Mouse (Mus musculus): ENCODE results near the gene Rpa1. TPM values are rescaled to one million over a fixed set of nuclear protein-coding genes. Genes with fewer than 3 reads are reported as not detected.

Rpa1 gene
- polyA plus RNA-seq, 1 experiment, result 76.4 TPM

DNA sequence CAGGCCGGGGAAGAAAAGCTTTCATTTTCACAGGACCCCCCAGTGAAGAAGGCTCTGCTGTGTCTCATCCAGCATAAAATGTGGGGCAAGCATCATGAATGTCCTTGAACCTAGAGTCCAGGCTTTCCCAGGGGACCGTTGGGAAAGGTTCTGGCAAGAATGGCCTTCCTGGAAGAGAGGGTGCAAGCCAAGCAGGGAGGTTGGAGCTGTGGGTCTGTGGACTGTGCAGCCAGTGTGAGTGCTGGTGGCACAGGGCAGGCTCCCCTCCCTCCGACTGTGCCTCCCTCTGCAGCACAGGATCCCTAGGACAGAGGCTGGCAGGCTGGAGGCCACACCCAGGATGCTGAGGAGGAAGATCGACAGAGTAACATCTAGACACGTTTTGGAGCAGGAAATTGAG lies 85.3 kb downstream of the Rpa1 start:
- H3K27ac ChIP-seq (ENCODE audit: control insufficient read depth, insufficient read depth, low read depth, low read length), result no peak overlapping the region
- no peaks in the 10 kb centered on the region; the same call in 1 of the 2 replicates for H3K4me1 ChIP-seq (ENCODE audit: control insufficient read depth, insufficient read depth, low read length)
- no peaks in the 10 kb centered on the region for H3K27me3 ChIP-seq (ENCODE audit: control insufficient read depth, insufficient read depth, low read length)
- H3K36me3 ChIP-seq (ENCODE audit: control insufficient read depth, insufficient read depth, low read length), result no peaks in the 10 kb centered on the region
- H3K4me3 ChIP-seq (ENCODE audit: control insufficient read depth, low read depth, low read length), result no peak overlapping the region
- no peak for TF ChIP-seq POLR2A (IDR thresholded peaks at IDR 0.05; ENCODE audit: control insufficient read depth, low read depth, low read length)
- no peak for TF ChIP-seq CTCF (IDR thresholded peaks at IDR 0.05; ENCODE audit: control insufficient read depth, insufficient read depth, insufficient replicate concordance, low read depth, low read length)

- Histone ChIP-seq H3K4me3 (ENCODE audit: control insufficient read depth, low read depth, low read length) (no peak overlapping the region), H3K27ac (ENCODE audit: control insufficient read depth, insufficient read depth, low read depth, low read length) (no peak overlapping the region), H3K36me3 (ENCODE audit: control insufficient read depth, insufficient read depth, low read length) (no peaks in the 10 kb centered on the region), H3K4me1 (ENCODE audit: control insufficient read depth, insufficient read depth, low read length) (no peaks in the 10 kb centered on the region; the same call in 1 of the 2 replicates), H3K27me3 (ENCODE audit: control insufficient read depth, insufficient read depth, low read length) (no peaks in the 10 kb centered on the region)
- TF ChIP-seq CTCF (IDR thresholded peaks at IDR 0.05; ENCODE audit: control insufficient read depth, insufficient read depth, insufficient replicate concordance, low read depth, low read length) (no peak), POLR2A (IDR thresholded peaks at IDR 0.05; ENCODE audit: control insufficient read depth, low read depth, low read length) (no peak)
Measured at GRCm38 (mm10) chr11:75262181-75262580, 85.9 kb downstream of the Rpa1 start.

GRCm38 (mm10) chr11:75261730-75262129 lies 86.4 kb downstream of the Rpa1 start:
- Histone ChIP-seq H3K27me3 (ENCODE audit: control insufficient read depth, insufficient read depth, low read length) (no peaks in the 10 kb centered on the region), H3K36me3 (ENCODE audit: control insufficient read depth, insufficient read depth, low read length) (no peaks in the 10 kb centered on the region), H3K4me3 (ENCODE audit: control insufficient read depth, low read depth, low read length) (no peak overlapping the region), H3K27ac (ENCODE audit: control insufficient read depth, insufficient read depth, low read depth, low read length) (no peak overlapping the region), H3K4me1 (ENCODE audit: control insufficient read depth, insufficient read depth, low read length) (no peaks in the 10 kb centered on the region; the same call in 1 of the 2 replicates)
- TF ChIP-seq CTCF (IDR thresholded peaks at IDR 0.05; ENCODE audit: control insufficient read depth, insufficient read depth, insufficient replicate concordance, low read depth, low read length) (no peak), POLR2A (IDR thresholded peaks at IDR 0.05; ENCODE audit: control insufficient read depth, low read depth, low read length) (no peak)

DNA sequence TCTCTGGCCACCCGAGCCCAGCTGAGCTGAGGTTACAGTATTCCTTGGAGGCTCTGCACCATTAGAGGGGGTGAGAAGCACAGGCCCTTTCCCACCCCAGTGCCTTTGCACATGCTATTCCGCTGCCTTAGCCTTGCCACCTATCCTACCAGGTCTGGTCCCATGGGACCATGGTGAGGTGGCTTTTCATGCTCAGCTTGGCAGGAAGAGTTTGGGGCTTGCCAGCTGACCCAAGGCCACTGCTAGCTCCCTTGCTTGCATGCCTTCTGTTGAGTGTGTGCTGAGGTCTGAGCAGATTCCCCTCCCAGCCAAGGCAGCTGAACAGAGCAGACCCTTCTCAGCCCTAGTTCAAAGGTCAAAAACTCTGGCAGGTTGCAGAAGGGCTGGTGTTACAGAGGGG lies 87.1 kb downstream of the Rpa1 start:
- H3K27ac ChIP-seq (ENCODE audit: control insufficient read depth, insufficient read depth, low read depth, low read length), result peak overlapping the region; percentile 39; the same call in 1 of the 2 replicates
- no peaks in the 10 kb centered on the region for H3K27me3 ChIP-seq (ENCODE audit: control insufficient read depth, insufficient read depth, low read length)
- no peak overlapping the region for H3K4me3 ChIP-seq (ENCODE audit: control insufficient read depth, low read depth, low read length)
- no peaks in the 10 kb centered on the region for H3K36me3 ChIP-seq (ENCODE audit: control insufficient read depth, insufficient read depth, low read length)
- TF ChIP-seq POLR2A (IDR thresholded peaks at IDR 0.05; ENCODE audit: control insufficient read depth, low read depth, low read length) (no peak), CTCF (IDR thresholded peaks at IDR 0.05; ENCODE audit: control insufficient read depth, insufficient read depth, insufficient replicate concordance, low read depth, low read length) (no peak)
- H3K4me1 ChIP-seq (ENCODE audit: control insufficient read depth, insufficient read depth, low read length), result no peaks in the 10 kb centered on the region; the same call in 1 of the 2 replicates

DNA sequence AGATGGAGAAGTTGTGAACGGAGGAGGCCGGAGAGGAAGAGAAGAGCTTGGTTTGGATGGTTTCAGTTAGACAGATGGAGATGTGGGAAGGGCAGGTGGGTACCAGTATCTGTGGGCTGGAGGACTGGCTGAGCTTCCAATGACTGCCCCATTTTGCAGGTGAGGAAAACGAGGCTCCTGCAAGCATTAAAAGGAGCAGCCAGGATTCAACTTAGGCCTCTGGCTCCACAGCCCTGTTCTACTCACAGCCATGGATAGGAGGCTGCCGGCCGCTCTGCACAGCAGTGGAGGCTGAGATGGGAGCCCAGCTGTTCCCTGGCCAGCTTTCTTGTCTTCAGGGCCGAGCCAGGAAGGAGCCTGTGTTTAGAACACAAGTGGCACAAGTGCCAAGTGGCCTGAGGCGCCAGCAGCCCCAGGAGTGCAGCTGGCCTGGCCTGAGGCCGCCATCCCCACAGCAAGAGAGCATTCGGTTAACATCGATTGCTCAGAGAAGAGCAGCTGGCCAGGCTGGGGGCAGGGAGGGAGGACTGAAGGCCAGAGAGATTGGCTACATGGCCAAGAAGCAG lies 88.0 kb downstream of the Rpa1 start:
- H3K27ac ChIP-seq (ENCODE audit: control insufficient read depth, insufficient read depth, low read depth, low read length), result peak overlapping the region; percentile 39
- no peaks in the 10 kb centered on the region for H3K36me3 ChIP-seq (ENCODE audit: control insufficient read depth, insufficient read depth, low read length)
- TF ChIP-seq CTCF (IDR thresholded peaks at IDR 0.05; ENCODE audit: control insufficient read depth, insufficient read depth, insufficient replicate concordance, low read depth, low read length) (no peak), POLR2A (IDR thresholded peaks at IDR 0.05; ENCODE audit: control insufficient read depth, low read depth, low read length) (no peak)
- no peaks in the 10 kb centered on the region; the same call in 1 of the 2 replicates for H3K4me1 ChIP-seq (ENCODE audit: control insufficient read depth, insufficient read depth, low read length)
- H3K4me3 ChIP-seq (ENCODE audit: control insufficient read depth, low read depth, low read length), result no peak overlapping the region
- no peaks in the 10 kb centered on the region for H3K27me3 ChIP-seq (ENCODE audit: control insufficient read depth, insufficient read depth, low read length)

DNA sequence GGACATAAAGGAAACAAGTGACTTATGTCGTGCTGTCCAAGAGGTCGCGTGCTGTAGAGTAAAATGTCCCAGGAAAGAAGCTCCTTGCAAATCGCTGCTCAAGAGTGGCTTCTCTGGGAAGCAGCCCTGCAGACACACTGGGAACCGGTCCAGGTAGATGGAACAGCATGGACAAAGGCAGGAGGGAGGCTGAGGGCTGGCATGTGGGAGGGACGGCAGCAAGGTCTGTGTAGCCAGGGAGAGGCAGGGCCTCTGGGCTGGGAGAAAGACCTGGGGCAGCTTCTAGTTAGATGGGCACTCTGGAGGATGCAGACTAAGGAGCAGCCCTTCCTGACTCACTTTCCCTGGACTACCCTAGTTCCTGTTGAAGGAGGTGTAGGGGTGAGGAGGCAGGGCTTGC lies 88.7 kb downstream of the Rpa1 start:
- TF ChIP-seq CTCF (IDR thresholded peaks at IDR 0.05; ENCODE audit: control insufficient read depth, insufficient read depth, insufficient replicate concordance, low read depth, low read length) (no peak), POLR2A (IDR thresholded peaks at IDR 0.05; ENCODE audit: control insufficient read depth, low read depth, low read length) (no peak)
- no peaks in the 10 kb centered on the region for H3K36me3 ChIP-seq (ENCODE audit: control insufficient read depth, insufficient read depth, low read length)
- no peaks in the 10 kb centered on the region for H3K27me3 ChIP-seq (ENCODE audit: control insufficient read depth, insufficient read depth, low read length)
- H3K27ac ChIP-seq (ENCODE audit: control insufficient read depth, insufficient read depth, low read depth, low read length), result 0 out of 2 replicates have a peak overlapping the region, but pooled peaks have one; percentile 40
- H3K4me3 ChIP-seq (ENCODE audit: control insufficient read depth, low read depth, low read length), result no peak overlapping the region
- H3K4me1 ChIP-seq (ENCODE audit: control insufficient read depth, insufficient read depth, low read length), result no peaks in the 10 kb centered on the region; the same call in 1 of the 2 replicates

DNA sequence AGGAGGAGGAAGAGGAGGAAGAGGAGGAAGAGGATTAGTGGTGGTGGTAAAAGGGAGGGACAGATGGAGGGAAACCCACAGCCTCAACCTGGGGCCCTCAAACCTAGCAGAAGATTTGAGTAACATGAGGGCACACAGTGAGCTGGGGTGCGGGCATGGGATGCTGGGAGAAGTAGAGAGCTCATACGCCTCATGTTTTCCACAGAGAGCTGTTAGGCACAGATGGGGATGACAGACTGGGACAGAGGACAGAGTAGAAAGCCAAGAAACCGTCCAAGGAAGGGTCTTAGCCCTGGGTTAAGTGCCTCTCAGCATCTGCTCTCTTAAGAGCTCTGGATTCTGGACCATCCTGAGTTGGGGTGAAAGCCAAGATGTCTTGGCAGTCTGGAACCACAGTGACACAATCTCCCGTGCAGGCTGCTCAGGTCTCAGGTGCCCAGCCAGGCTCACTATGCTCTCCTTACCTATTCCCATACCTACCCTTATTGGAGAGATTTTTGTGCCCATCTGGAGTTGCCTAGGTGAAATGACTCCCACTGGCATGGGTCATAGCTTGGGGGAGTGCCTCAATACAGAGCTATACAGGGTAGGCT lies 91.0 kb downstream of the Rpa1 start:
- Histone ChIP-seq H3K4me1 (ENCODE audit: control insufficient read depth, insufficient read depth, low read length) (peaks cover 2% of the 10 kb centered on the region; the same call in 1 of the 2 replicates), H3K27me3 (ENCODE audit: control insufficient read depth, insufficient read depth, low read length) (no peaks in the 10 kb centered on the region), H3K27ac (ENCODE audit: control insufficient read depth, insufficient read depth, low read depth, low read length) (no peak overlapping the region)

More for the DNA sequence above, 91.0 kb downstream of the Rpa1 start:
- TF ChIP-seq CTCF (IDR thresholded peaks at IDR 0.05; ENCODE audit: control insufficient read depth, insufficient read depth, insufficient replicate concordance, low read depth, low read length), result no peak
- no peak for TF ChIP-seq POLR2A (IDR thresholded peaks at IDR 0.05; ENCODE audit: control insufficient read depth, low read depth, low read length)
- Histone ChIP-seq H3K36me3 (ENCODE audit: control insufficient read depth, insufficient read depth, low read length) (no peaks in the 10 kb centered on the region), H3K4me3 (ENCODE audit: control insufficient read depth, low read depth, low read length) (no peak overlapping the region)
